In genomic region chr10:83826105-83826504, GRCm38 (mm10) we compare ENCODE assay signal across 26 mouse cellular contexts.
"Had no signal": no experiment of that assay in that cellular context is flagged by ENCODE, and none has a peak within 500 bp of the region (broad histone marks: within the 10 kb centered on the region; RNA-seq: fewer than 3 reads in every experiment).

No protein-coding gene starts in this region.

- H3K27ac ChIP-seq: gastrocnemius, adult 2 months; heart, embryonic 10.5 days; hindbrain, embryonic 10.5 days; hindbrain, embryonic 12.5 days; hindbrain, embryonic 14.5 days; intestine, embryonic 15.5 days; layer of hippocampus, adult 2 months; left cerebral cortex, adult 2 months; limb, embryonic 10.5 days; limb, embryonic 12.5 days; liver, embryonic 13.5 days; liver, embryonic 15.5 days had no signal

- H3K27me3 ChIP-seq: heart, embryonic 12.5 days; hindbrain, embryonic 12.5 days; intestine, embryonic 15.5 days; limb, embryonic 12.5 days; liver, embryonic 13.5 days; liver, embryonic 15.5 days had no signal

- H3K36me3 ChIP-seq: heart, embryonic 10.5 days; heart, embryonic 12.5 days; hindbrain, embryonic 10.5 days; hindbrain, embryonic 12.5 days; intestine, embryonic 15.5 days; limb, embryonic 10.5 days; limb, embryonic 12.5 days; liver, embryonic 13.5 days; liver, embryonic 15.5 days had no signal

- H3K9ac ChIP-seq: heart, embryonic 12.5 days; hindbrain, embryonic 12.5 days; hindbrain, embryonic 14.5 days; intestine, embryonic 15.5 days; limb, embryonic 12.5 days; liver, embryonic 13.5 days; liver, embryonic 15.5 days; liver, postnatal 0 days had no signal

- H3K4me2 ChIP-seq: heart, embryonic 12.5 days; hindbrain, embryonic 12.5 days; hindbrain, embryonic 14.5 days; intestine, embryonic 15.5 days; limb, embryonic 12.5 days; liver, embryonic 11.5 days; liver, embryonic 13.5 days; liver, embryonic 15.5 days had no signal

- H3K9me3 ChIP-seq: heart, embryonic 10.5 days; heart, embryonic 12.5 days; hindbrain, embryonic 10.5 days; hindbrain, embryonic 12.5 days; intestine, embryonic 15.5 days; limb, embryonic 10.5 days; limb, embryonic 12.5 days; liver, embryonic 13.5 days; liver, embryonic 15.5 days had no signal

- H3K4me3 ChIP-seq: gastrocnemius, adult 2 months; heart, embryonic 10.5 days; heart, embryonic 12.5 days; hindbrain, embryonic 10.5 days; hindbrain, embryonic 12.5 days; intestine, embryonic 15.5 days; layer of hippocampus, adult 2 months; left cerebral cortex, adult 2 months; limb, embryonic 10.5 days; limb, embryonic 12.5 days; liver, embryonic 13.5 days; liver, embryonic 15.5 days had no signal

- DNase-seq: gastrocnemius, adult 2 months; gastrocnemius, postnatal 10 days; gastrocnemius, postnatal 25 days; heart, postnatal 10 days; heart, postnatal 4 days; kidney, adult 2 months; kidney, postnatal 10 days; kidney, postnatal 4 days; liver; liver, embryonic 13.5 days; liver, postnatal 0 days had no signal

- H3K4me1 ChIP-seq: intestine, embryonic 15.5 days; liver, embryonic 13.5 days; liver, embryonic 15.5 days had no signal

- ATAC-seq: hindbrain, embryonic 16.5 days; inflammation-experienced regulatory T-cells, adult 6 months; intestine, embryonic 15.5 days; intestine, postnatal 0 days; liver, postnatal 0 days had no signal
